Mouse (Mus musculus) right cerebral cortex, adult 18-20 months (tissue): Measurements from ENCODE around the gene Vmn2r12.
"Not testable (repeated sequence)": the region's sequence is repeated elsewhere in the genome, so short reads cannot be mapped to it uniquely, and the experiment has no call there.

Experiments
- DNase-seq: peaks from one replicate; pipeline ENCODE4 v3.0.0; 2022; ENCODE audit warnings: mixed read lengths

Gene Vmn2r12

DNA sequence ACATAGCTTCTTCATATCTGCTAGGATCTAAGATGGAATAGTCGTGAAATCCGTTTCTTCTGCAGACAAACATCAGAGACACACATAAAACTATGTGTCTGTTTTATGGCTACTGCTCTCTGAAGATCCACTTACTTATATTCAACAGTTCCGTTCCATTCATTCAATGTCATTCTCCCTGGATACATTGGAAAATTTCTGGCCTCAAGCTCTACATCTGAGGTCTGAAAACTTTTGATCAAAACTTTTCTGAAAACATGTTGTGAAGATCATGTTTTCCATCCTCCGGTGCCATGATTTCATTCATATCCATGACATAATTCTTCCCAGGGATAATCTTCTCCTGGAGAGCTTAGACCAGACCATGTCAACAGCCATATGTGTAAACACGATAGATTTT, at the start of gene Vmn2r12:
Gene Vmn2r12 (minus strand): TSS at position 101 of the 400 bp plus-strand sequence.
- DNase-seq, result not testable (repeated sequence)

- DNase-seq, result no peak
These were observed 41.8 kb upstream of the Vmn2r12 start for GRCm38 (mm10) chr5:109139546-109139945.

GRCm38 (mm10) chr5:109136731-109137130, 39.0 kb upstream of the Vmn2r12 start:
- no peak for DNase-seq

DNA sequence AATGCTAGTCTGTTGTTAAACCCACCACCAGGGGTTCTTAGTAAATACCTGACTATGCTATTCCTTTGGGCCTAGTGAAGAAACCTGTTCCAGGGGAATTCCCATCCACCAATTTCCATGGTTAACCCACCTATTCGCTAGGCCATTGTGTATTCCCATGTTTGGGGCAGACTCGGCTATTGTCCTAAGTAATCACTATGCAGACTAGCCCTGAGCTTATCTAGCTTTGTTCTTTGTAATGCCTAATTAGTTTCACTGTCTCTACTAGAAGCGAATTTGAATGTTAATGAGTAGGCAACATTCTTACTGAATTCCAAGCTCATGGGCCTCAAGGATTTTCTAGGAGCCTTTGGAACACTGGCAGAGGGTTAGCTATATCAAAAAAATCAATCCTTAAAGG, 1.3 kb downstream of the Vmn2r12 start:
- not testable (repeated sequence) for DNase-seq

DNA sequence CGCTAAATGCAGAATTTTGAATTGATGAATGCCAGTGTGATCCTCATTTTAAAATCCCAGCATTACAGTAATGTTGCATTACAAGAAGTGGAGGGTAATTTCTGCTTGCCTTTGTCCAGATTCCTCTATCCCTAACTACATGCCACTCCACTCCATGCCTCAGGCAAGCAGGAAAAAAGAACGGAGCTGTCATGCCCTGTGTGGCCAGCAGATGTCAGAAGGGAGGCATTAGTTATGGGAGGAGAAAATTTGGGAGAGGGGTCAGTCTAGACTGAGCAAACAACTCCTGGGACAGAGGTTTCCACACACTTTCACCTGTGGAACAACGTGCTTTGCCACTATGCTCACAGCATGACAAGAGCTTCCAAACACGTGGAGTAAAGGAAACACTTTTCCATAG, 25.7 kb downstream of the Vmn2r12 start:
- DNase-seq, result not testable (repeated sequence)

- not testable (repeated sequence) for DNase-seq
These were observed 38.3 kb downstream of the Vmn2r12 start, which contains the start of gene Vmn2r11 for GRCm38 (mm10) chr5:109059469-109059868. Gene Vmn2r11 (minus strand): TSS chr5:109059569.

DNA sequence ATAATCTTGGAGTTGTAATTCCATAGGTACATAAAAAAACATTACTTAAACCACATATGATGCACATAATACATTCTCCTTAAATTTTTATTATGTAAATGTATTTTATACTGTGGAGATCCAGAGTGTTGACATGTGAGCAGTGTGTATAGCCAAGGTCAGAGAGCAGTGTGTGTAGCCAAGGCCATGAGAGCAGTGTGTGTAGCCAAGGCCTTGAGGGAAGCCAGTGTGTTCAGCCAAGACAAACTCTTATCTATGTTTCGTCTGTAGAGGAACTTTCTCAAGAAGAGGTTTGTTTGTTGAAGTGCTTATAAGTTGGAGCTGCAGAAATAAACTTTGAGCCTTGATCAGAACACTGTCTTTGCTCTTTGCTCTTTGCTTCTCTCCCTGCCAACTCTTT, 42.5 kb downstream of the Vmn2r12 start:
- no peak for DNase-seq
